Mouse (Mus musculus) limb, embryonic 14.5 days (tissue): ENCODE measurements at regions not wholly inside any gene's neighbourhood (a gene's known extent, or its start where the extent isn't known, plus 50 kb on each side); places are given as distances from the start of the nearest gene placed in this dataset.

Experiments used
- ATAC-seq: fragments of 200-750 bp; cut with Nextera tagmentation; 2 replicates; pipeline ENCODE4 v1.8.0; 2017; ENCODE audit warnings: low read depth, moderate number of reproducible peaks, moderate TSS enrichment; ENCODE audit not compliant: low FRiP score
- DNase-seq: peaks from one replicate; pipeline ENCODE4 v3.0.0-alpha.2; 2015; ENCODE audit warnings: low spot score
- H3K27ac ChIP-seq: fragments of 300-500 bp; sonication (generic); replicated peaks from 2 replicates; pipeline ENCODE4 v1.5.1; 2014; ENCODE audit warnings: low read depth, mild to moderate bottlenecking, low read length, moderate library complexity, mixed read lengths
- H3K27me3 ChIP-seq: fragments of 300-500 bp; sonication (generic); 2 replicates; pipeline ENCODE4 v1.6.1; 2014; ENCODE audit warnings: low read length, mixed read lengths; ENCODE audit not compliant: control insufficient read depth, insufficient read depth
- H3K36me3 ChIP-seq: fragments of 300-500 bp; sonication (generic); 2 replicates; pipeline ENCODE4 v1.6.1; 2014; ENCODE audit warnings: mild to moderate bottlenecking, low read length, moderate library complexity, mixed read lengths; ENCODE audit not compliant: control insufficient read depth, insufficient read depth
- H3K4me1 ChIP-seq: fragments of 300-500 bp; sonication (generic); 2 replicates; pipeline ENCODE4 v1.6.1; 2014; ENCODE audit warnings: antibody characterized with exemption, low read length, mixed read lengths; ENCODE audit not compliant: control insufficient read depth, insufficient read depth
- H3K4me2 ChIP-seq: fragments of 300-500 bp; sonication (generic); replicated peaks from 2 replicates; pipeline ENCODE4 v1.6.1; 2014; ENCODE audit warnings: low read depth, mild to moderate bottlenecking, low read length, moderate library complexity; ENCODE audit not compliant: severe bottlenecking
- H3K4me3 ChIP-seq: fragments of 300-500 bp; sonication (generic); replicated peaks from 2 replicates; pipeline ENCODE4 v1.5.1; 2014; ENCODE audit warnings: low read length
- H3K9ac ChIP-seq: fragments of 300-500 bp; sonication (generic); 2 replicates; pipeline ENCODE4 v1.6.1; 2014; ENCODE audit warnings: mild to moderate bottlenecking, low read depth, low read length, moderate library complexity; ENCODE audit not compliant: severe bottlenecking
- H3K9me3 ChIP-seq: fragments of 300-500 bp; sonication (generic); 2 replicates; pipeline ENCODE4 v1.6.1; 2016; ENCODE audit warnings: low read length; ENCODE audit not compliant: control insufficient read depth
- POLR2A ChIP-seq: fragments of 200-500 bp; IDR thresholded peaks from 2 replicates; pipeline ENCODE4 v1.8.0; 2012; ENCODE audit warnings: inconsistent platforms, mild to moderate bottlenecking, moderate library complexity, borderline replicate concordance; ENCODE audit not compliant: insufficient read depth, insufficient read length; ENCODE audit errors: extremely low read depth
- WGBS: fragments of 180-500 bp; shearing (Covaris S2); extraction: QIAGEN DNeasy Blood & Tissue Kit; methylation state at CpG from one replicate; pipeline ENCODE4 v1.1.7; 2014; 5-methylcytosine and 5-hydroxymethylcytosine counted together

GRCm38 (mm10) chr9:86160316-86160715 lies 304.4 kb downstream of the Ube2cbp start:
- H3K4me1 ChIP-seq, result no peaks in the 10 kb centered on the region
- no peak for ATAC-seq
- no peak for DNase-seq
- no peak overlapping the region for H3K9ac ChIP-seq
- H3K4me3 ChIP-seq, result no peak overlapping the region
- 87% methylated on average over 1 of the region's 1 CpGs for WGBS
- no peaks in the 10 kb centered on the region for H3K27me3 ChIP-seq
- no peaks in the 10 kb centered on the region for H3K36me3 ChIP-seq
- no peak overlapping the region for H3K27ac ChIP-seq
- no peak overlapping the region for H3K4me2 ChIP-seq
- no peak for TF ChIP-seq POLR2A
- no peaks in the 10 kb centered on the region for H3K9me3 ChIP-seq

DNA sequence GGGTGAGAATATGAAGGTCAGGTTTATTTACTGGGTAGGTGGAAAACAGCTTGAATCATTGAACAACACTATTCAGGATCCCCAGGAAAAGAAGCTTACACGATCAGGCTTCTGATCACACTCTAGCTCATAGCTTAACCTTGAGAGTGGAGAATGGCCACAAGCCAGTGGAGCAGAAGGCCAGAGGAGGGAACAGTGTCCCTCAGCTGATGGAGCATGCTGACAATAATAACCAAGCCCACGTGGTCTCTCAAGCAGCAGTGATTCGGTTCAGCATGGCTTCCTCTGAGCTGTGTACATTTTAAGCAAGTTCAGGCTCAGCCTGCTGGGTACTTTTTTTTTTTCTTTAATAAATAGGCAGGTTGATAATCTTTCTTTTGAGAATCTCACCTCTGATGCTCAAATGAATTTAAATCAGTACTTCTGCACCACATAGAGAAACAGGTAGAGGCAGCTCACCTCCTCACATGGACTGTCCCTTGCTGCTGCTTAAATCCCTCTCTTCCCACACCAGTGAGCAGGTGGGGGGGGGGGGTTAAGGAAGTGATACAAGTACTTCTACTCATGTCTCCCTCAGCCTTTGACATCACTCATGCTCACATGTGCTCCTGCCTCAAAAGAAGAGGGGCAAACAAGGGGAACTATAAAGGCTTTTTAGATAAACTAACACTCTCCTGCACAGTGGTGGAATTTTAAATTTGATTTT lies 298.2 kb downstream of the Ube2cbp start:
- Histone ChIP-seq H3K4me3 (no peak overlapping the region), H3K9ac (no peak overlapping the region), H3K27me3 (no peaks in the 10 kb centered on the region), H3K4me1 (no peaks in the 10 kb centered on the region), H3K27ac (no peak overlapping the region), H3K9me3 (no peaks in the 10 kb centered on the region), H3K36me3 (no peaks in the 10 kb centered on the region), H3K4me2 (no peak overlapping the region)
- no peak for DNase-seq
- 68% methylated on average over 3 of the region's 3 CpGs for WGBS
- no peak for ATAC-seq
- no peak for TF ChIP-seq POLR2A

DNA sequence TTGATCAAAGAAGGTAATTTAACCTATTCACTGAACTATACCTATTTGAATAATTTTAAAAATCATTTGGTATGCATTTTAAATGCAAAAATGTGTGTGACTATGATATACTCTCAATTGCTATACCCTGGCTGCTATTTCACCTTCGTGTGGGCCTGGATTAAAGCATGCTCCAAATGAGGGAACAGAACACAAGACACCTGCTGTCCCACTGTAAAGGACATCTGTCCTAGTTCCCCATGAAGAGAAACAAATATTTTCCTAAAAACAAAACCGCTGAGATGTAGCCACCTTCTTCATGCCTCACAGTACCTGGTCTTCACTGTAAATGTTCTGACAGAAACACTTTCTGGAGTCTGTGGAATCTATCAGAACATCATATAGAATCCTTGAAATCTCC lies 294.0 kb downstream of the Ube2cbp start:
- Histone ChIP-seq H3K9ac (no peak overlapping the region), H3K27ac (no peak overlapping the region), H3K4me2 (no peak overlapping the region), H3K4me1 (no peaks in the 10 kb centered on the region), H3K27me3 (no peaks in the 10 kb centered on the region), H3K4me3 (no peak overlapping the region), H3K9me3 (no peaks in the 10 kb centered on the region), H3K36me3 (no peaks in the 10 kb centered on the region)
- WGBS, result 88% methylated on average over 2 of the region's 2 CpGs
- ATAC-seq (no peak), DNase-seq (no peak)
- TF ChIP-seq POLR2A, result no peak

DNA sequence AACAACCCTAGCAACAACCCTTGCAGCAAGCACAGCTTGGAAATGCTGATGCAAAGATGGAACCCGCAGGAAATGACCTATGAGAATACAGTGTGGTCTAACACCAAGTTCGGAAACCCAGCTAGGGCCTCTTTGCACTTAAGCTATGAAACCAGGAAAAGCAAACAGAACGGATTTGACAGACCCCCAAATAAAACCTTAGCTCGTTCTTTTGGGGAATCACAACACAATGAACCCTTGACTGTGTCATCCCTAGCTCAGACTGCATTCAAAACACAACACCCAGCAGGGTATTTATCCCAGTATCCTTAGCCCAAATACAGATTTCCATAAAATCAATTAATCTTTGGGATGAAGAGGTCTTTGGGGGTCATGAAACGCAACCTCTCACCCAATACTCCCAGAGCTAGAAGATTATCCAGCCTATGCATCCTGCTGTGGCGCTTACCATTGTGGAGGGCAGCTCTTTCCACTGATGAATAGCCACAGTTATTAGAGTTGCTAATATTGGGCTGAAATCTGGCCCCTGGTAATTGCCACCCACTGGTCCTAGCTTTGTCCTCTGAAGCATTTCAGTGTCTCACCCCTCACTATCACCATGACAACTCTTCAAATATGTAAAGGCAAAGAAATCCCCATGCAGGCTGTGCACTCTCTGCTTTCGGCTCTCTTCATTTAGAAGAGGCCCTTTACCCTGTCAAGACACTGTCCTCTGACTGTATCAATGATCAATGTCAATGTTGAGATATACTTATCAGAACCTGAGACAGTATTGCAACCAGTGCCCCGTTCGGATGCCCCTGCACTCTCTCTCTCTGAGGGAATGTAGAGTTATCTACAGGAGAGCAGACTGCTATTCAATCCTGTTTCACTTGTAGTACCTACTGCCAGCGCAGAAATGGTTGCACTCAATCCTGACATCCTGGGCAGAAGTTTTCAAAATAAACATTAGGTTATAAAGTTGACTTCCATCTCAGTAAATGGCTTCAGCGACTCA lies 277.7 kb downstream of the Ube2cbp start:
- Histone ChIP-seq H3K4me3 (no peak overlapping the region), H3K27me3 (no peaks in the 10 kb centered on the region), H3K4me2 (no peak overlapping the region), H3K9me3 (no peaks in the 10 kb centered on the region), H3K9ac (no peak overlapping the region), H3K36me3 (no peaks in the 10 kb centered on the region), H3K4me1 (0 out of 2 replicates have a peak, but pooled peaks cover 2% of the 10 kb centered on the region), H3K27ac (no peak overlapping the region)
- DNase-seq, result no peak
- TF ChIP-seq POLR2A, result no peak
- 83% methylated on average over 11 of the region's 11 CpGs for WGBS
- ATAC-seq, result no peak

DNA sequence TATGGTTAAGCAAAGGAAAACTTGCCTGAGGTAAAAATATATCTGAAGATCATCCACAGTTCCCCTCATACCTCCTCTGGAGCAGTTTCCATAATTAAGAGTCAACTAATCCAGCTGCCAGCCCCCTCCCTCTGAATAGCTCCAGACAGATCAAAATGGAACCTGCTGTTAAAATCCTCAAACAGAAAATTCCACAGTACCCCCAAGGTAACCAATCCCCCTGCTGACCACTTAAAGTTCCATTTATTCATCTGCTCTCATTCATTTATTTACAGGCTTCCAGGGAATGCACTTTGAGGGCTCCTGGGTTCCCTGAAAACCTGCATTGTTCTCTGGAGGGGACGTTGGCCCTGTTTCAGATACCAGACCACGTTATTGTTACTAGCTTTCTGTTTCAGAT lies 275.9 kb downstream of the Ube2cbp start:
- WGBS, result 21% methylated on average over 2 of the region's 2 CpGs
- no peak overlapping the region for H3K9ac ChIP-seq
- no peak for DNase-seq
- no peaks in the 10 kb centered on the region for H3K9me3 ChIP-seq
- 0 out of 2 replicates have a peak, but pooled peaks cover 2% of the 10 kb centered on the region for H3K4me1 ChIP-seq
- no peaks in the 10 kb centered on the region for H3K27me3 ChIP-seq
- H3K4me2 ChIP-seq, result no peak overlapping the region
- no peak overlapping the region for H3K4me3 ChIP-seq
- no peaks in the 10 kb centered on the region for H3K36me3 ChIP-seq
- H3K27ac ChIP-seq, result no peak overlapping the region
- no peak for ATAC-seq
- TF ChIP-seq POLR2A, result no peak
